19 mouse cellular contexts compared by ENCODE assay signal in genomic region chr13:100511146-100511859, GRCm38 (mm10). TPM values are rescaled to one million over a fixed set of nuclear protein-coding genes. Genes with fewer than 3 reads are reported as not detected.
DNase-seq lines count a peak whose midpoint lies in the region; ATAC-seq lines count a peak whose summit lies in the region.
"Had no signal": no experiment of that assay in that cellular context is flagged by ENCODE, and none has a peak within 500 bp of the region (broad histone marks: within the 10 kb centered on the region; RNA-seq: fewer than 3 reads in every experiment).

No protein-coding gene starts in this region.

- WGBS in lung, embryonic 16.5 days = 43% methylated on average over 7 of the region's 7 CpGs
- WGBS in kidney, embryonic 15.5 days = 66% methylated on average over 7 of the region's 7 CpGs

- peak; percentile 54; the same call in 1 of the 2 replicates for ATAC-seq in lung, embryonic 16.5 days (ENCODE audit: low read depth)
- no peak for ATAC-seq in kidney, embryonic 15.5 days (replicated peaks; ENCODE audit: low FRiP score)
- ATAC-seq in inflammation-experienced regulatory T-cells, adult 6 months = no peak
- no peak for ATAC-seq in cerebellum, adult (ENCODE audit: insufficient number of reproducible peaks, low FRiP score, low TSS enrichment)
- ATAC-seq: forebrain, embryonic 16.5 days; intestine, postnatal 0 days had no signal

- H3K9ac ChIP-seq in lung, embryonic 16.5 days (ENCODE audit: low read length) = no peak overlapping the region
- H3K9ac ChIP-seq in kidney, embryonic 15.5 days = no peak overlapping the region
- H3K9ac ChIP-seq: hindbrain, embryonic 12.5 days; limb, embryonic 13.5 days; neural tube, embryonic 15.5 days had no signal

- peaks cover 6% of the 10 kb centered on the region for H3K4me1 ChIP-seq in lung, embryonic 16.5 days (replicated peaks; ENCODE audit: control insufficient read depth, insufficient read depth, low read length)
- H3K4me1 ChIP-seq in kidney, embryonic 15.5 days = peaks cover 3% of the 10 kb centered on the region
- H3K4me1 ChIP-seq: hindbrain, embryonic 12.5 days; neural tube, embryonic 15.5 days had no signal

- no peaks in the 10 kb centered on the region for H3K9me3 ChIP-seq in lung, embryonic 16.5 days (ENCODE audit: control insufficient read depth, low read length)
- no peaks in the 10 kb centered on the region for H3K9me3 ChIP-seq in kidney, embryonic 15.5 days (replicated peaks)
- H3K9me3 ChIP-seq: hindbrain, embryonic 12.5 days; limb, embryonic 13.5 days; midbrain, embryonic 10.5 days; neural tube, embryonic 15.5 days had no signal

- peak overlapping the region; percentile 66 for H3K27ac ChIP-seq in lung, embryonic 16.5 days (ENCODE audit: low read length)
- H3K27ac ChIP-seq in kidney, embryonic 15.5 days = no peak overlapping the region
- H3K27ac ChIP-seq: hindbrain, embryonic 12.5 days; limb, embryonic 13.5 days; midbrain, embryonic 10.5 days; neural tube, embryonic 15.5 days; stomach, postnatal 0 days had no signal

- no peak overlapping the region for H3K4me3 ChIP-seq in lung, embryonic 16.5 days (ENCODE audit: low read length)
- no peak overlapping the region for H3K4me3 ChIP-seq in kidney, embryonic 15.5 days (replicated peaks)
- H3K4me3 ChIP-seq: hindbrain, embryonic 12.5 days; limb, embryonic 13.5 days; midbrain, embryonic 10.5 days; neural tube, embryonic 15.5 days had no signal

- no peak overlapping the region for H3K4me2 ChIP-seq in lung, embryonic 16.5 days (ENCODE audit: low read depth, low read length)
- H3K4me2 ChIP-seq in kidney, embryonic 15.5 days = no peak overlapping the region
- H3K4me2 ChIP-seq: hindbrain, embryonic 12.5 days; limb, embryonic 13.5 days; neural tube, embryonic 15.5 days had no signal

- H3K27me3 ChIP-seq in lung, embryonic 16.5 days (ENCODE audit: control insufficient read depth, insufficient read depth, low read depth, low read length) = no peaks in the 10 kb centered on the region
- no peaks in the 10 kb centered on the region for H3K27me3 ChIP-seq in kidney, embryonic 15.5 days
- H3K27me3 ChIP-seq: hindbrain, embryonic 12.5 days; limb, embryonic 13.5 days; neural tube, embryonic 15.5 days had no signal

- 0 out of 2 replicates have a peak, but pooled peaks cover 4% of the 10 kb centered on the region for H3K36me3 ChIP-seq in lung, embryonic 16.5 days (ENCODE audit: control insufficient read depth, insufficient read depth, low read length)
- no peaks in the 10 kb centered on the region for H3K36me3 ChIP-seq in kidney, embryonic 15.5 days
- H3K36me3 ChIP-seq: hindbrain, embryonic 12.5 days; limb, embryonic 13.5 days; midbrain, embryonic 10.5 days; neural tube, embryonic 15.5 days had no signal

- peak; percentile 28 for DNase-seq in ovary, adult 18-20 months (ENCODE audit: low spot score)
- DNase-seq in ovary, postnatal 10 days (ENCODE audit: low spot score) = no peak
- peak; percentile 26 for DNase-seq in induced T-regulatory cell, adult 2 months (ENCODE audit: low read depth)
- DNase-seq: gastrocnemius, postnatal 10 days; kidney, postnatal 36 days; layer of hippocampus, postnatal 36 days; right cerebral cortex, adult 18-20 months had no signal

RNA-seq across cellular contexts. Expression of gene Gtf2h2, which starts 18.9 kb away (rescaled TPM):
- 68.5 and 73.5 TPM in 2 replicates for polyA plus RNA-seq in lung, embryonic 16.5 days (2015; fragmentation: Nextera tagmentation; extraction: Ambion mirVana)
- polyA plus RNA-seq in kidney, embryonic 15.5 days (2015; fragmentation: Nextera tagmentation; extraction: Ambion mirVana) = 81.4 and 82.1 TPM in 2 replicates
- 10 to 100 TPM; 49.8 to 55.7 (median 55.5) TPM for polyA plus RNA-seq in inflammation-experienced regulatory T-cells, adult 6 months (2017; shearing (Covaris generic))

RNA-seq across cellular contexts. Expression of gene Ocln, which starts 41.2 kb away (rescaled TPM):
- 38.5 and 38.8 TPM in 2 replicates for polyA plus RNA-seq in lung, embryonic 16.5 days (2015; fragmentation: Nextera tagmentation; extraction: Ambion mirVana)
- polyA plus RNA-seq in kidney, embryonic 15.5 days (2015; fragmentation: Nextera tagmentation; extraction: Ambion mirVana) = 26.1 and 27.4 TPM in 2 replicates
- under 1 TPM in 2 of 3 experiments, not detected in 1; 0.57 to 0.66 TPM for polyA plus RNA-seq in inflammation-experienced regulatory T-cells, adult 6 months (2017; shearing (Covaris generic))

RNA-seq across cellular contexts. Expression of gene Naip1, which starts 58.6 kb away (rescaled TPM):
- not detected in 2 replicates for polyA plus RNA-seq in lung, embryonic 16.5 days (2015; fragmentation: Nextera tagmentation; extraction: Ambion mirVana)
- not detected in 2 replicates for polyA plus RNA-seq in kidney, embryonic 15.5 days (2015; fragmentation: Nextera tagmentation; extraction: Ambion mirVana)
- not detected for polyA plus RNA-seq in inflammation-experienced regulatory T-cells, adult 6 months (2017; shearing (Covaris generic))
- polyA plus RNA-seq: forebrain, embryonic 16.5 days; heart, embryonic 14.5 days; hindbrain, embryonic 12.5 days; midbrain, embryonic 10.5 days had no signal

Comparison
In these comparisons a context has a peak if more than half of its experiments do, and no peak if none do; other contexts are left out.
1. RNA of gene Ocln, which starts 41.2 kb away (polyA plus RNA-seq): 38.5 to 38.8 TPM in lung, embryonic 16.5 days and 26.1 to 27.4 TPM in kidney, embryonic 15.5 days; 0.57 to 0.66 TPM in inflammation-experienced regulatory T-cells, adult 6 months; every median in the first group is over 10 times any median in the second.